Mouse (Mus musculus) adrenal gland, postnatal 10 days (tissue): ENCODE measurements around the gene Hist1h2af. TPM values are rescaled to one million over a fixed set of nuclear protein-coding genes. Genes with fewer than 3 reads are reported as not detected.
A peak's percentile ranks its signal among the peaks of the same experiment; 100 is the strongest.

ENCODE experiments used
- DNase-seq: peaks from one replicate; pipeline ENCODE4 v3.0.0; 2021; ENCODE audit warnings: mixed read lengths
- microRNA-seq: library from miRNA; unstranded; fragments of <30 nt; microRNA quantifications from one replicate; pipeline ENCODE4 v1.2.0, GENCODE M21; 2021
- total RNA-seq, 2 experiments: library from RNA; stranded (reverse); gene quantifications; 2 replicates each; pipeline ENCODE4 v1.2.3; 2021

Hist1h2af gene
- total RNA-seq, 2 experiments from 2014 or later = 261 to 325 TPM

DNA sequence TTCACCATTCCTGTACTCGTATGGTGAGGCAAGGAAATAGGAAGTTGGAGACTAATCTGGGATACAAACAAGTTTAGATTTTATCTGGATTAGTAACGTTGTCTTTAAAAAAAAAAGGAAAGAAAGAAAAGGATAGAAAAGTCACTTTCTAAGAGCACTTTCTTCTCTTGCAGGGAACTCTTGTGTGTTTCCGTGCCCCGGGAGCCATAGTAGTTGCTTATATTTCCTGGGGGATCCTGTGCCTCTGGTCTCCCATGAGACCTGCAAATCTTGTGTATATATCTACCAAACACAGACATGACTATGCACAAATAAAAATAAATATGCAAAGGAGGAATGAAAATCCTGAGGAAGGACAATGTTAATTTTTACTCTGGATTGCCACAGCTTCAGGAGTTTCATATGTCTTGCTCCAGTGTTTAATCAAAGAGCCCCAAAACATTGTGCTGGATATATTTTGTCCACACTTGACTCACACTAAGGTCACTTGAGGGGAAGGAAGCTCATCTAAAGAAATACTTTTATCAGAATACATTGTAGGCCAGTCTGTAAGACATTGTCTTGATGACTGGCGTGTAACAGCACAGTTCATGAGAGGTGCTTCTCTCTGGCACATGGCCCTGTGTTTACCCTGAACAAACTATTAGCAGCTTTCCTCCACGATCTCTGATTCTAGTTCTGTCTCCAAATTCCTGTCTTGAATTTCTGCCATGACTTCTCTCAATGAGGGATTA lies 43.4 kb downstream of the Hist1h2af start:
- no peak for DNase-seq

DNA sequence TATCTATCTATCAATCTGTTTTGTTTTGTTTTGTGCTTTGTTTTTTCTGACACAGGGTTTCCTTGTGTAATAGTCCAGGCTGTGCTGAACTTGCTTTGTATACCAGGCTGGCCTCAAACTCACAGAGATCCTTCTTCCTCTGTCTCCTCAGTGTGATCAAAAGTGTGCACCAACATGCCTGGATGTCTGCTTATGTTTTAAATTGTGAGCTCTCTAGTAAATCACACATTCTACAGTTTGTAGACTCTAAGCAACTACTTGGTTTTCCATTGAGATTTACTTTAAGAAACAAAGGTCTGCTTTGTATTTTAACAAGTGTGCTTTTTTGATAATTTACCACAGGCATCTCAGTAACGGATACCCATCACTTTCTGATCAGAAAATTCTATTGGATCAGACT lies 44.1 kb downstream of the Hist1h2af start:
- no peak for DNase-seq

DNA sequence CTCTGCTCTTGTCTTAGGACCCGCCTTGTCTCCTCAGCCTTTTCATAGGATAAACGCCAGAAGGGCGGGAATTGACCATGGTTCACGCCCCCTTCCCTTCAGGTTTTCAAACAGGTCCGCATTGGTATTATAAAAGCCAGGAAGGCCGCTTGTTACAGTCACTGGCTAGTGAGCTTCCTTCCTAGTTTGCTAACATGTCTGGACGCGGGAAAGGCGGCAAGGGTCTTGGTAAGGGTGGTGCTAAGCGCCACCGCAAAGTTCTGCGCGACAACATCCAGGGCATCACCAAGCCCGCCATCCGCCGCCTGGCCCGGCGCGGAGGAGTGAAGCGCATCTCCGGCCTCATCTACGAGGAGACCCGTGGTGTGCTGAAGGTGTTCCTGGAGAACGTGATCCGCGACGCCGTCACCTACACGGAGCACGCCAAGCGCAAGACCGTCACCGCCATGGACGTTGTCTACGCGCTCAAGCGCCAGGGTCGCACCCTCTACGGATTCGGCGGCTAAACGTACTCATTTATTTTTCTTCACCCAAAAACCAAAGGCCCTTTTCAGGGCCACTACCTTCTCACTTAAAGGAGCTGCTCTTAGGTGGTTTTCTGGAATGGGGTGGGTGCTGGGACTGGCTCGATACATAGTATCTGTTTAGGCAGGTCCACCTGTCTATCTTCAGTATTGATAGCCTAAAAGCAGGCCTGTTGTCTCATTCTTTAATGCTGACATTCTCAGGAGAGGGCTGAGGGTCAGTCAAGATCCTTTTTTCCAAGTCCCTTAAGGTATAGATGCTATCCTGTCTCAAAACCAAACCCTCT lies 47.9 kb downstream of the Hist1h2af start, which contains the start of gene Hist1h4d:
Hist1h4d (plus strand) TSS at position 191 of the 811 bp plus-strand sequence.
- DNase-seq = peak; percentile 97

DNA sequence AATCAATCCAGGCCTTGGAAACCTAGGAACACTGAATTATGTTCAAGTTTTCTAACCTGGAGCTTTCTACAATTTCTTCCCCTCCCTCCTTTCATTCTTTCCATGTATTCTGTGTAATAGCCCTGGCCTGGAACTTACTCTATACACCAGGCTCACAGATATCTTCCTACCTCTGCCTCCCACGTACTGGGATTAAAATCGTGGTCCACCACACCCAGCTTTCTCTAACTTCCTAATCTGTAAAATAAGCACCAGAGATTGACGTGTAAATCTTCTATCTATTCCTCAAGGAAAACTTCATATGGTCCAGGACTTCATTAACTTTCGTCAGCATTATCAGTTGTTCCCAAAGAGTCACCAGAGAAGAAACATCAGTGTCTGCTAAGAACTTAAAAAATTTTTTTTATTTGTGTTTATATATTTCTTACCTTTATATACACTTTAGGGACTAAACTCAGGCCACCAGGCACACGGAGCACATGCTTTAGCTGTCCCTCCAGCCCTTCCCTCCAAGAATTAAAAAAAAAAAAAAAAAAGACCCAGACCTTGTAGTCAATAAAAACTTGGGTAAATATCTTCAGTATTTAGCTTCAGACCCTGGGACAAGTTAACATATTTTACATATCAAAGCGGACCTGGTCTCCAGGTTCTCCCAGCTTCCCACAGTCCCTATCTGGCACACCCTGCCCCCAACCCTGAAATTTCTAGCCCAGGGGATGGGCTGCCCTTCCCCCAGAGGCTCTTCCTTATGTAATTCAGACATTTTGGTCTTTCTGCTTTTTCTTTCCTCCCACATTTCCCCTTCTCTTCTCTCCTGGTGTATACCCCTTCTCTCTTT lies 48.7 kb downstream of the Hist1h2af start:
- DNase-seq = no peak

DNA sequence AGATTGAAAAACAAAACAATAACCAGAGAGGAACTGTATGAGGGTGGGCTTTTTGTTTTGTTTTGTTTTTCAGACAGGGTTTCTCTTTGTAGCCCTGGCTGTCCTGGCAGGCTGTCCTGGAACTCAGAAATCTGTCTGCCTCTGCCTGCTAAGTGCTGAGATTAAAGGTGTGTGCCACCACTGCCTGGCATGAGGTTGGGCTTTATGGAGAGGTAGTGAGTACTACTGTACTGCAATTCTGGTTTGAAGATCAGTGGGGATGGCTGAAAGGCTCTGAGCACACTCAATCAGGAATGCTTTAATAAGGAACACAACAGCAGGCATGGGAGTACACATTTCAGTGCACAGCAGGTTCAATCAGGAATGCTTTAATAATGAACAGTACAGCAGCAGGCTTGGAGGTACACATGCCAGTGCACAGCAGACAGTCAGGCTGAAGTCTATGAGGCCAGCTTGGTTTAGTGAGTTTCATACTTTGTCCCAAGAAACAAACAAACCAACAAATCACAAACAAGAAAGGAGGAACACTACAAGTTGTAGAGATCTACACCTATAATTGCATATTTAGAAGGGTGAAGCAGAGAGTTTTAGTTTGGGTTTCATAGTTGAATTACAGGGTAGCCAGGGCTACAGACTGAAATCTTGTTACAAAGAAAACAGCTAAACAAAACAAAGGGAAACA lies 49.8 kb downstream of the Hist1h2af start:
- DNase-seq = no peak

Small RNAs within 50 kb of the gene (microRNA-seq; reads per million reads assigned to microRNA genes)
- not detected for gene Gm44297
- gene Gm44359 = not detected
- gene Gm44394 = 1.8 reads per million
- gene n-TStga1 = not detected

Other genes with a start within 250 kb of the Hist1h2af start
- 10 to 100 TPM; 18.9 to 26.9 TPM for gene Zfp322a, start 164.7 kb upstream of the Hist1h2af start, total RNA-seq
- 1 to 10 TPM; 6.1 to 7.1 TPM for gene Abt1, start 110.0 kb upstream of the Hist1h2af start, total RNA-seq
- under 1 TPM in 1 of 2 experiments, not detected in 1; 0.55 TPM for gene Btn1a1, start 68.0 kb upstream of the Hist1h2af start, total RNA-seq
- gene Btn2a2, start 45.0 kb upstream of the Hist1h2af start, total RNA-seq = not detected
- 1,000 to 10,000 TPM in 1 of 2 experiments, 100 to 1,000 TPM in 1; 930 to 1,063 TPM for gene Hist1h4h, start 2.9 kb upstream of the Hist1h2af start, total RNA-seq
- 10 to 100 TPM; 76.3 to 91.7 TPM for gene Hist1h3g, start 1.5 kb downstream of the Hist1h2af start, total RNA-seq
- gene Hist1h2bh, start 9.5 kb downstream of the Hist1h2af start, total RNA-seq = 10 to 100 TPM; 20.9 to 25.4 TPM
- 100 to 1,000 TPM in 1 of 2 experiments, 10 to 100 TPM in 1; 93.2 to 104 TPM for gene Hist1h3f, start 10.1 kb downstream of the Hist1h2af start, total RNA-seq
- 100 to 1,000 TPM; 529 to 619 TPM for gene Hist1h4f, start 17.7 kb downstream of the Hist1h2af start, total RNA-seq
- gene Hist1h1d, start 19.4 kb downstream of the Hist1h2af start, total RNA-seq = 10 to 100 TPM; 27.8 to 32.6 TPM
- gene Hist1h3e, start 28.5 kb downstream of the Hist1h2af start, total RNA-seq = 100 to 1,000 TPM; 246 to 271 TPM
- 10 to 100 TPM; 54.9 to 55.0 TPM for gene Hist1h2ae, start 37.3 kb downstream of the Hist1h2af start, total RNA-seq
- 100 to 1,000 TPM; 395 to 462 TPM for gene Hist1h2bg, start 37.5 kb downstream of the Hist1h2af start, total RNA-seq
- 100 to 1,000 TPM; 168 to 215 TPM for gene Hist1h2bf, start 40.3 kb downstream of the Hist1h2af start, total RNA-seq
- 10 to 100 TPM; 47.4 to 49.2 TPM for gene Hist1h2ad, start 40.5 kb downstream of the Hist1h2af start, total RNA-seq
- 10 to 100 TPM; 38.0 to 43.5 TPM for gene Hist1h3d, start 41.9 kb downstream of the Hist1h2af start, total RNA-seq
- 100 to 1,000 TPM; 294 to 310 TPM for gene Hist1h4d, start 47.7 kb downstream of the Hist1h2af start, total RNA-seq
- gene Hist1h2be, start 87.2 kb downstream of the Hist1h2af start, total RNA-seq = 10 to 100 TPM; 27.7 to 32.2 TPM
- gene Hist1h1e, start 88.7 kb downstream of the Hist1h2af start, total RNA-seq = 100 to 1,000 TPM; 180 to 217 TPM
- 1 to 10 TPM; 8.3 to 9.7 TPM for gene Hist1h2ac, start 150.0 kb downstream of the Hist1h2af start, total RNA-seq
- gene Hist1h2bc, start 150.3 kb downstream of the Hist1h2af start, total RNA-seq = 10 to 100 TPM; 76.4 to 77.6 TPM
- under 1 TPM; 0.69 to 0.88 TPM for gene Hist1h1t, start 161.9 kb downstream of the Hist1h2af start, total RNA-seq
- gene Hist1h4c, start 164.5 kb downstream of the Hist1h2af start, total RNA-seq = 100 to 1,000 TPM; 175 to 199 TPM
- 10 to 100 TPM; 23.3 to 31.0 TPM for gene Hfe, start 176.9 kb downstream of the Hist1h2af start, total RNA-seq
- gene Hist1h1c, start 204.9 kb downstream of the Hist1h2af start, total RNA-seq = 100 to 1,000 TPM; 366 to 432 TPM
- 100 to 1,000 TPM; 127 to 144 TPM for gene Hist1h3c, start 211.7 kb downstream of the Hist1h2af start, total RNA-seq
- 100 to 1,000 TPM; 173 to 206 TPM for gene Hist1h2bb, start 212.8 kb downstream of the Hist1h2af start, total RNA-seq
- 100 to 1,000 TPM; 281 to 334 TPM for gene Hist1h2ab, start 217.2 kb downstream of the Hist1h2af start, total RNA-seq
- gene Hist1h3b, start 218.4 kb downstream of the Hist1h2af start, total RNA-seq = 100 to 1,000 TPM; 390 to 424 TPM
- 100 to 1,000 TPM; 282 to 291 TPM for gene Hist1h4b, start 223.1 kb downstream of the Hist1h2af start, total RNA-seq
- 100 to 1,000 TPM; 238 to 251 TPM for gene Hist1h4a, start 227.3 kb downstream of the Hist1h2af start, total RNA-seq
- 100 to 1,000 TPM; 258 to 301 TPM for gene Hist1h3a, start 228.5 kb downstream of the Hist1h2af start, total RNA-seq
- gene Hist1h1a, start 229.8 kb downstream of the Hist1h2af start, total RNA-seq = 100 to 1,000 TPM; 231 to 274 TPM
- not detected for gene Trim38, start 236.0 kb downstream of the Hist1h2af start, total RNA-seq